Mouse (Mus musculus) thymus, postnatal 36 days (tissue): ENCODE data around the gene Slc25a29.

Experiments
- DNase-seq, 2 experiments: peaks; one replicate each; pipeline ENCODE4 v3.0.0; 2022; ENCODE audit warnings: mixed read lengths in 2 of 2

Slc25a29 gene

DNA sequence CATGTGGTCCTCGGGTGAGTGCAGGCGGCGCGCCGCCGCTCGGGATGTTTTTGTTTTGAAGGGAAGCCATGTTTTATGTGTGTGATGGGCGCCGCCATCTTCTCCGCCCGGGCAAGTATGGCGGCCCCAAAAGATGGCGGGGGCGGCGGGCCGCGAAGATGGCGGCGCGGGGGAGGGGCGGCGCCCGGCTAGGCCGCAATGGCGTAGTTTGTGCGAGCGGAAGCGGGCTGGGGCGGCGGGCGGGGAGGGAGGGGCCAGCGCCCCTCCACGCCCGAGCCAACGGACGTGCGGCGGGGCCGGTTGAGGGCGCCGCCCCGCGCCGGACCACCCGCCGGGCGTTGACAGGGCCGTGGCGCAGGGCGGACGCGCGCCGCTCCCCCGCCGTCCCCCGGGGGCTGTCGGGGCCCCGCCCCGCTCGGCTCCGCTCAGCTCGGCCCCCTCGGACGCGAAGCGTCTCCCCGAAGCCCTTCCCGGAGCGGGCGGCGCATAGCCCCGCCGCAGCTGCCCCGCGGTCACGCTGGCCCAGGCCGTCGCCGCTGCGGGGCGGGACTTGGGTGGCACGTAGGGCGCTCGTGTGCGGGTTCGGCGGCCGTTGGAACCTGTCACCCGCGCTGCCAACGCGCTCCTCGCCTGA is 41.5 kb downstream of the Slc25a29 start:
- peak; percentile 83 to 88 for DNase-seq

DNA sequence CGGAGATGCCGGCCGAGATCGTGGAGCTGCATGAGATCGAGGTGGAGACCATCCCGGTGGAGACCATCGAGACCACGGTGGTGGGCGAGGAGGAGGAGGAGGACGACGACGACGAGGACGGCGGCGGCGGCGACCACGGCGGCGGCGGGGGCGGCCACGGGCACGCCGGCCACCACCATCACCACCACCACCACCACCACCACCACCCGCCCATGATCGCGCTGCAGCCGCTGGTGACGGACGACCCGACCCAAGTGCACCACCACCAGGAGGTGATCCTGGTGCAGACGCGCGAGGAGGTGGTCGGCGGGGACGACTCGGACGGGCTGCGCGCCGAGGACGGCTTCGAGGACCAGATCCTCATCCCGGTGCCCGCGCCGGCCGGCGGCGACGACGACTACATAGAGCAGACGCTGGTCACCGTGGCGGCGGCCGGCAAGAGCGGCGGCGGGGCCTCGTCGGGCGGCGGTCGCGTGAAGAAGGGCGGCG is 42.2 kb downstream of the Slc25a29 start:
- DNase-seq: peak; percentile 43 to 72

DNA sequence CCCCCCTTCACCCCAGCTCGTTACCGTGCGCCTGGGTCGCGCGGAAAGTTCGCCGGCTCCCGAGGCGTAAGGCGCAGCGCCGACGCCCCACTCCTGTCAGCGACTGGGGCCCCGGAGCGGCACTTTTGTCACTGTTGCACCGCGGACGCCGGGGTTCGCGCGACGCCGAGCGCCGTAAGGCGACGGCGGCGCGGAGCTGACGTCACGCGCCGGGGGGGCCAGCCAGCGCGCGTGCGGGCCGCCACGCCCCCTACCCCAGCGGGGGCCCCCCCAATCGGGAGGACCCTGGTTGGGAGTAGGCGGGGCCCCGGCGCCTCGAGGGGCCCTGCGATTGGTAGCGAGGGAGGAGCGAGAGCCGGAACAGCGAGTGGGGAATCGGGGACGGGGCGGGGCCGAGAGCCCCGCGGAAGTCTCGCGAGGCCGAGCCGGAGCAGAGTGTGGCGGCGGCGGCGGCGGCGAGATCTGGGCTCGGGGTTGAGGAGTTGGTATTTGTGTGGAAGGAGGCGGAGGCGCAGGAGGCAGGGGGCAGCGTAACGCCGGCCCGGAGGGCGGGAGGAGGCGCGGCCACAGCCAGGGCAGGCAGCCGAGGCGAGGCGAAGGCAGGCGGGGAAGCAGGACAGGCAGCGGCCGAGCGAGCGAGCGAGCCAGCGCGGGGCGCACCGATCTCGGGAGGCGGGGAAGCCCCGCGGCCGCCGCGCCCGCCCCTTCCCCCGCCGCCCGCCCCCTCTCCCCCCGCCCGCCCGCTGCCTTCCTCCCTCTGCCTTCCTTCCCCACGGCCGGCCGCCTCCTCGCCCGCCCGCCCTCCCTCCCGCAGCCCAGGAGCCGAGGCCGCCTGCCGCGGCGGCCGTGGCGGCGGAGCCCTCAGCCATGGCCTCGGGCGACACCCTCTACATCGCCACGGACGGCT is 42.9 kb downstream of the Slc25a29 start, which contains the start of gene Yy1:
TSS of gene Yy1 (plus strand) at position 428 of the 907 bp plus-strand sequence.
- DNase-seq: peak; percentile 98 to 100

DNA sequence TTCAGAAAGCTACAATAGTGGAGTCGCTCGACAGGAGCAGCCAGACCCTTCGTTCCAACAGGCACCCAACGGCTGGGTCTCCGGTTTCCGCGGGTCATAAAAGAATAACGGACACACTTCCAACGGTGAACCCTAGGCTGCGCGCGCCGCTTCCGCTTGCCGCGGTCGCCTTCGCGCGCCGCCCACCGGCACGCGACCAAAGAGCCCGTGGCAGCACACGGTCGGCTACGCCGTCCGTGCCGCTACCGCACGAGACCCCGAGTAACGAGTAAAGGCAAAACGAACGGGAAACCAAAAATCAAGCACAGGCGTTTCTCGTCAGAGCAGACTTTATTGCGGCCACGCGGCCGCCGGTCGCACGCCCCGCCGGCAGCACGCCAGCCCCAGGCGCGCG is 43.5 kb downstream of the Slc25a29 start:
- DNase-seq: peak; percentile 83 to 88

DNA sequence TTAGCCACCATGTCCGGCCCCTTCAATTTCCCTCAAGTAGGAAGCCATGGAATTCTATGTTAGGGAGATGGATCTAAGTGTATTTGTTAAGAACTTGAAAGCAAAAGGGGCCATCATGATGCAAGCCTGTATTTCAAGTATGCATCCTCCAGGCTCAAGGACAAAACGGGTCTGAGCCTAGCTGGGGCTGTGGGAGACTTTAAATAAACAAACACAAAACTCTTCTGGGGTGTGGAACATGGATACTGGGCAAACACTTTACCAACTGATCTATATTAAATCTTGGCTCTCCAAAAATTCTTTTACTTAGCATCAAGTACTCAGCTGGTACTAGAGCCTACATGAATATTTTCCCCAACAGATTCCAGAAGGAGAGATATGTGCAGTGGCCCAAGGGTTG is 48.4 kb downstream of the Slc25a29 start:
- no peak for DNase-seq

DNA sequence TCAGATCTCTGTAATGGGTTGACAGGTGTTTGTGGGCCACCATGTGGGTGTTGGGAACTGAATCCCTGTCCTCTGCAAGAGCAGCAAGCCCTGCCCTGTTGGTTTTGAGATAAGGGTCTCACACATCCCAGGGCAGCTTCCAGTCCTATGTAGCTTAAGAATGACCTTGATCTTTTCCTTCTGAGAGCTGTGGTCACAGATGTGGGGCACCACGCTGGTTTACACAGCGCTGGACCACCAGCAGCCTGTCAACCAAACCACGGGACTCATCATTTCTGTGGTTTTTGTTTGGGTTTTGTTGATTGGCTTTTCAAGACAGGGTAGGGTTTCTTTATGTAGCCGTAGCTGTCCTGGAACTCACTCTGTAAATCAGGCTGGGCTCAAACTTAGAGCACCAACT is 50.5 kb downstream of the Slc25a29 start:
- no peak for DNase-seq

DNA sequence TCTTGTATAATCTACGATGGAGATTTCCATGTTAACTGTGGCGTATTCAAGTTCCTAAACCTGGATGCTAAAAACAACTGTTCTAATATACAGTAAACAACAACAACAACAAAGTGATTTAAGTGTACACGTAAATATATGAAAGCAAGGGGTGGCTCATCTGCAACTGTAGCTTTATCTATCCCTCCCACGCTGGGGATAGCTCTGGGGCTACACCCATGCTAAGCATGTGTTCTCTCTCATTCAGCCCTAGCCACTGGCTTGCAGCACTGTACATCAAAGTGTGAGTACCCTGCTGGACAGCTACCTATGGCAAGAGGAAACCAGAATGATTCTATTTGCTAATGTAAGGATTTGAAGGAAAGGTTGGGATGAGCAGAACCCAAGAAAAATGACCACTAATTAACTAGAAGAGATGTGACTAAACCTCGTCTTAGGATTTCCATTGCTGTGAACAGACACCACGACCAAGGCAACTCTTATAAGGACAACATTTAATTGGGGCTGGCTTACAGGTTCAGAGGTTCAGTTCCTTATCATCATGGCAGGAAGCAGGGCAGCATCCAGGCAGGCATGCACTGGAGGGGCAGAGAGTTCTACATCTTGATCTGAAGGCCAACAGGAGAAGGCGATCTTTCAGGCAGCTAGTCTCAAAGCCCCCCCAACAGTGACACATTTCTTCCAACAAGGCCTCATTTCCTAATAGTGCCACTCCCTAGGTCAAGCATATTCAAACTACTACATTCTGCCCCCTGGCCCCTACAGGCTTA is 55.4 kb downstream of the Slc25a29 start:
- DNase-seq: no peak
